Mouse (Mus musculus) midbrain, embryonic 16.5 days (tissue): ENCODE measurements at regions not wholly inside any gene's neighbourhood (a gene's known extent, or its start where the extent isn't known, plus 50 kb on each side); places are given as distances from the start of the nearest gene placed in this dataset.

Experiments
- ATAC-seq: fragments of 200-750 bp; cut with Nextera tagmentation; 2 replicates; pipeline ENCODE4 v1.8.0; 2017; ENCODE audit warnings: moderate TSS enrichment
- H3K27ac ChIP-seq: fragments of 300-500 bp; sonication (generic); 2 replicates; pipeline ENCODE4 v1.5.1; 2014; ENCODE audit warnings: mild to moderate bottlenecking, low read length, mixed read lengths
- H3K27me3 ChIP-seq: fragments of 300-500 bp; sonication (generic); 2 replicates; pipeline ENCODE4 v1.6.1; 2014; ENCODE audit warnings: low read depth, low read length, mixed read lengths; ENCODE audit not compliant: control insufficient read depth, insufficient read depth
- H3K36me3 ChIP-seq: fragments of 300-500 bp; sonication (generic); 2 replicates; pipeline ENCODE4 v1.6.1; 2014; ENCODE audit warnings: mild to moderate bottlenecking, low read length, moderate library complexity, mixed read lengths; ENCODE audit not compliant: control insufficient read depth, insufficient read depth
- H3K4me1 ChIP-seq: fragments of 300-500 bp; sonication (generic); 2 replicates; pipeline ENCODE4 v1.6.1; 2014; ENCODE audit warnings: mild to moderate bottlenecking, low read length, mixed read lengths; ENCODE audit not compliant: control insufficient read depth, insufficient read depth
- H3K4me2 ChIP-seq: fragments of 300-500 bp; sonication (generic); 2 replicates; pipeline ENCODE4 v1.6.1; 2014; ENCODE audit warnings: mild to moderate bottlenecking, low read length, mixed read lengths
- H3K4me3 ChIP-seq: fragments of 300-500 bp; sonication (generic); 2 replicates; pipeline ENCODE4 v1.5.1; 2014; ENCODE audit warnings: low read depth, mild to moderate bottlenecking, low read length, moderate library complexity, mixed read lengths
- H3K9ac ChIP-seq: fragments of 300-500 bp; sonication (generic); 2 replicates; pipeline ENCODE4 v1.6.1; 2014; ENCODE audit warnings: low read depth, low read length, mixed read lengths
- H3K9me3 ChIP-seq: fragments of 300-500 bp; sonication (generic); replicated peaks from 2 replicates; pipeline ENCODE4 v1.6.1; 2014; ENCODE audit warnings: mild to moderate bottlenecking, low read length, mixed read lengths; ENCODE audit not compliant: control insufficient read depth, poor library complexity, severe bottlenecking
- WGBS: fragments of 180-500 bp; shearing (Covaris S2); extraction: QIAGEN DNeasy Blood & Tissue Kit; methylation state at CpG from one replicate; pipeline ENCODE4 v1.1.7; 2014; 5-methylcytosine and 5-hydroxymethylcytosine counted together

GRCm38 (mm10) chr4:93986189-93986588, 570.2 kb upstream of the Gm10306 start:
- Histone ChIP-seq H3K4me2 (no peak overlapping the region), H3K27ac (no peak overlapping the region), H3K9me3 (no peaks in the 10 kb centered on the region), H3K4me1 (no peaks in the 10 kb centered on the region), H3K9ac (no peak overlapping the region), H3K4me3 (no peak overlapping the region), H3K27me3 (no peaks in the 10 kb centered on the region), H3K36me3 (no peaks in the 10 kb centered on the region)
- WGBS, result 92% methylated on average over 3 of the region's 3 CpGs
- no peak for ATAC-seq

GRCm38 (mm10) chr4:93990273-93990869, 566.0 kb upstream of the Gm10306 start:
- H3K36me3 ChIP-seq, result no peaks in the 10 kb centered on the region
- 89% methylated on average over 7 of the region's 7 CpGs for WGBS
- no peaks in the 10 kb centered on the region for H3K9me3 ChIP-seq
- H3K27me3 ChIP-seq, result no peaks in the 10 kb centered on the region
- ATAC-seq, result no peak
- no peak overlapping the region for H3K4me3 ChIP-seq
- H3K4me1 ChIP-seq, result no peaks in the 10 kb centered on the region
- H3K27ac ChIP-seq, result no peak overlapping the region
- H3K9ac ChIP-seq, result no peak overlapping the region
- H3K4me2 ChIP-seq, result no peak overlapping the region

- H3K27me3 ChIP-seq, result no peaks in the 10 kb centered on the region
- no peaks in the 10 kb centered on the region for H3K9me3 ChIP-seq
- no peak overlapping the region for H3K4me3 ChIP-seq
- 83% methylated on average over 1 of the region's 1 CpGs for WGBS
- ATAC-seq, result no peak
- no peak overlapping the region for H3K4me2 ChIP-seq
- H3K27ac ChIP-seq, result no peak overlapping the region
- H3K9ac ChIP-seq, result no peak overlapping the region
- H3K4me1 ChIP-seq, result 0 out of 2 replicates have a peak, but pooled peaks cover 3% of the 10 kb centered on the region
- H3K36me3 ChIP-seq, result no peaks in the 10 kb centered on the region
These were observed 550.5 kb upstream of the Gm10306 start for GRCm38 (mm10) chr4:94005818-94006217.

- no peak overlapping the region for H3K4me3 ChIP-seq
- H3K4me1 ChIP-seq, result 0 out of 2 replicates have a peak, but pooled peaks cover 3% of the 10 kb centered on the region
- 39% methylated on average over 8 of the region's 8 CpGs for WGBS
- H3K27me3 ChIP-seq, result no peaks in the 10 kb centered on the region
- H3K4me2 ChIP-seq, result no peak overlapping the region
- H3K27ac ChIP-seq, result peak overlapping the region; percentile 41; the same call in 1 of the 2 replicates
- H3K9ac ChIP-seq, result 0 out of 2 replicates have a peak overlapping the region, but pooled peaks have one; percentile 25
- no peaks in the 10 kb centered on the region for H3K9me3 ChIP-seq
- peak; percentile 95 for ATAC-seq
- H3K36me3 ChIP-seq, result no peaks in the 10 kb centered on the region
These were observed 549.1 kb upstream of the Gm10306 start for GRCm38 (mm10) chr4:94007088-94007768.

GRCm38 (mm10) chr4:94015713-94016112, 540.6 kb upstream of the Gm10306 start:
- no peaks in the 10 kb centered on the region for H3K36me3 ChIP-seq
- no peaks in the 10 kb centered on the region for H3K9me3 ChIP-seq
- no peak overlapping the region for H3K4me3 ChIP-seq
- H3K27me3 ChIP-seq, result no peaks in the 10 kb centered on the region
- 92% methylated on average over 2 of the region's 2 CpGs for WGBS
- H3K9ac ChIP-seq, result no peak overlapping the region
- no peak for ATAC-seq
- no peak overlapping the region for H3K4me2 ChIP-seq
- H3K27ac ChIP-seq, result no peak overlapping the region
- no peaks in the 10 kb centered on the region for H3K4me1 ChIP-seq

- Histone ChIP-seq H3K27me3 (no peaks in the 10 kb centered on the region), H3K9me3 (no peaks in the 10 kb centered on the region), H3K4me2 (no peak overlapping the region), H3K4me3 (no peak overlapping the region), H3K4me1 (no peaks in the 10 kb centered on the region), H3K36me3 (no peaks in the 10 kb centered on the region), H3K27ac (no peak overlapping the region), H3K9ac (no peak overlapping the region)
- WGBS, result 87% methylated on average over 3 of the region's 3 CpGs
- ATAC-seq, result no peak
These were observed 538.6 kb upstream of the Gm10306 start for GRCm38 (mm10) chr4:94017702-94018101.

GRCm38 (mm10) chr4:94049629-94050310, 506.6 kb upstream of the Gm10306 start:
- H3K4me2 ChIP-seq, result no peak overlapping the region

GRCm38 (mm10) chr4:94052249-94053162, 503.8 kb upstream of the Gm10306 start:
- no peaks in the 10 kb centered on the region for H3K27me3 ChIP-seq
- ATAC-seq, result peak; percentile 85
- H3K36me3 ChIP-seq, result no peaks in the 10 kb centered on the region
- no peak overlapping the region for H3K4me3 ChIP-seq
- no peak overlapping the region for H3K9ac ChIP-seq
- H3K27ac ChIP-seq, result no peak overlapping the region
- WGBS, result 70% methylated on average over 11 of the region's 11 CpGs
- no peaks in the 10 kb centered on the region for H3K9me3 ChIP-seq
- H3K4me2 ChIP-seq, result no peak overlapping the region
- no peaks in the 10 kb centered on the region for H3K4me1 ChIP-seq

More at GRCm38 (mm10) chr4:94049629-94050310, 506.6 kb upstream of the Gm10306 start:
- no peaks in the 10 kb centered on the region for H3K36me3 ChIP-seq
- WGBS, result 59% methylated on average over 5 of the region's 5 CpGs
- no peaks in the 10 kb centered on the region for H3K9me3 ChIP-seq
- ATAC-seq, result no peak
- no peaks in the 10 kb centered on the region for H3K4me1 ChIP-seq
- no peak overlapping the region for H3K4me3 ChIP-seq
- H3K27ac ChIP-seq, result no peak overlapping the region
- no peak overlapping the region for H3K9ac ChIP-seq
- no peaks in the 10 kb centered on the region for H3K27me3 ChIP-seq
